Mouse (Mus musculus) E14TG2a.4 (cell line): Measurements from ENCODE around the gene Mettl2.

Source experiments
- H3K27me3 ChIP-seq: 2 replicates; pipeline ENCODE4 v1.6.1; 2014; ENCODE audit warnings: low read length, control low read depth; ENCODE audit not compliant: insufficient read depth
- H3K36me3 ChIP-seq: 2 replicates; pipeline ENCODE4 v1.6.1; 2014; ENCODE audit warnings: low read length, control low read depth; ENCODE audit not compliant: insufficient read depth
- H3K4me1 ChIP-seq: replicated peaks from 2 replicates; pipeline ENCODE4 v1.6.1; 2014; ENCODE audit warnings: low read depth, low read length, control low read depth
- H3K4me3 ChIP-seq: replicated peaks from 2 replicates; pipeline ENCODE4 v1.5.1; 2014; ENCODE audit warnings: mild to moderate bottlenecking, low read length
- H3K9me3 ChIP-seq: 2 replicates; pipeline ENCODE4 v1.6.1; 2014; ENCODE audit warnings: low read length, control low read depth
- CTCF ChIP-seq: conservative IDR thresholded peaks from 2 replicates; pipeline ENCODE4 v1.5.1; 2014; ENCODE audit warnings: low read length
- NANOG ChIP-seq: IDR thresholded peaks from 2 replicates; pipeline ENCODE4 v1.6.1; 2014; ENCODE audit warnings: borderline replicate concordance, low read length, mixed read lengths
- POU5F1 ChIP-seq: IDR thresholded peaks from 2 replicates; pipeline ENCODE4 v1.6.1; 2014; ENCODE audit warnings: low read length, borderline replicate concordance

Mettl2 gene

DNA sequence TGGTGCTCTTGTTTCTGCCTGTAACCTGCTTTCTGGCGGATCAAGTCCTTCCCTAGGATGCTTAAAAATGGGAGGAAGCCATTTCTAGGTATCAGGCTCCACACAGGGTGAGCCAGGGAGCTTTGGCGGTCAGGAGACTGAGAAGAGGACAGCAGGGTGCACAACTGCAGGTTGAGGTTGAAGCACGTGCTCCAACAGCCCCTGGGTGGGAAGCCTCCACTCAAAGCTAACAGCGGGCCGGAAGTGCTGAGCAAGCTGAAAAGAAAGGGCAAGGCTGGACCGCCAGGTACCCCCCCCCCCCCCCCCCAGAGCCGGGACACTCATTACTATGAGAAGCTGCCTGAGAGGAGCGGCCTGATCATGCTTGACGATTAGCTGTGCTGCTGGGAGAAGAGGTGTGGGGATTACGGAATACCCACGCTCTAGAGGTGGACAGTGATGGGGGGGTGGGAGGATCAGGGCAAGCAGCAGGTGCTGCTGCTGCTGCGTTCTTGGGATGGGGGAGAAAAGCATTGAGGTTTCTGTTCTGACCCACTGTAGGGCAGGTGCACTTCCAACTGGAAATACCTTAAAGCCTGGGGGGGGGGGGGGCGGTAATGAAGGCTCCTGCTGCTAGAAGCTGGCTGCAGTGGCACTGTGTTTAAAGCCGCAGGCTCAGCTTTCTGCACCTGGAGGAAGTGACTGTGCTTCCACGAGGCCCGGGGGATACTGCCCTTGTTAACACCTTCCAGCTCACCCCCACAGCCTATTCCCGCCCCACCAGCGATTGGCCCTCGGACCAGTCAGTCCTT, 25.2 kb downstream of the Mettl2 start:
- H3K36me3 ChIP-seq: no peaks in the 10 kb centered on the region
- no peaks in the 10 kb centered on the region for H3K9me3 ChIP-seq
- H3K4me1 ChIP-seq: peaks cover 66% of the 10 kb centered on the region
- no peak for TF ChIP-seq CTCF
- no peak for TF ChIP-seq NANOG
- no peak for TF ChIP-seq POU5F1
- peak overlapping the region; percentile 3; the same call in 1 of the 2 replicates for H3K4me3 ChIP-seq
- H3K27me3 ChIP-seq: 0 out of 2 replicates have a peak, but pooled peaks cover 3% of the 10 kb centered on the region

DNA sequence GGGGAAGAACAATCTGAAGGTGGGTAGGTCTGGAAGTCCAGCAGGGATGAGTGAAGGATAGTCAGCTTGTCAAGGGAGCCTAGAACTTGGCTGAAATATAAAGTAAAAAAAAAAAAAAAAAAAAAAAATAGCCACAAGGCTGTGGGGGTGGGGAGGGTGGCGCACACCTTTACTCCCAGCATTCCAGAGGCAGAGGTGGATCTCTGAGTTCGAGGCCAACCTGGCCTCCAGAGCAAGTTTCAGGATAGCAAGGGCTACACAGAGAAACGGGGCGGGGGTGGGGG, 25.7 kb downstream of the Mettl2 start:
- Histone ChIP-seq H3K4me1 (peaks cover 71% of the 10 kb centered on the region), H3K9me3 (no peaks in the 10 kb centered on the region), H3K4me3 (0 out of 2 replicates have a peak overlapping the region, but pooled peaks have one; percentile 3), H3K36me3 (no peaks in the 10 kb centered on the region), H3K27me3 (0 out of 2 replicates have a peak, but pooled peaks cover 3% of the 10 kb centered on the region)
- TF ChIP-seq NANOG: no peak
- no peak for TF ChIP-seq CTCF
- no peak for TF ChIP-seq POU5F1

DNA sequence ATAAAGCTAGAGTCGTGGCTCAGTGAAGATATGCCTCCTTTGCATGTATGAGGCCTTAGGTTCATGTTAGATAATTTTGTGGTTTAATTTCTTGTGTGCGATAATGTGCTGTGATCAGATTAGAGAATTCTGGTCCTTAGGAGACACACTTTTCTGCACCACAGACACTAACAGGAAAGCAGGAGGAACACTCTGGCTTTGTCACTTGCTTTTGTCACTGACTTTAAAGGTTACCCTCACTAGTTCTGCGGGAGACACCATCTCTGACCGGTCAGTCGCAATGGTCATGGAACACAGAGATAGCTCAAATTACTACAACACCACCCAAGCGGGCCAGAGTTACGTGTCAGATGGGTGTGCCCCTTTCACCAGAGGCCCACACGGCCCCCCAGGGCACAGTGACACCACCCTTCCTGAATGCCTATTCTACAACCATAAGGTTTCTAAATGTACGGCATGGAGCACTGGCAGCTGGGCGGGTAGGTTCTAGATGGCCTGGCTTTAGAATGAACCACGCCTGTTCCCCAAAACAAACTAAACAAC, 26.2 kb downstream of the Mettl2 start:
- Histone ChIP-seq H3K4me3 (peak overlapping the region; percentile 26; the same call in 1 of the 2 replicates), H3K36me3 (no peaks in the 10 kb centered on the region), H3K9me3 (no peaks in the 10 kb centered on the region), H3K27me3 (0 out of 2 replicates have a peak, but pooled peaks cover 3% of the 10 kb centered on the region), H3K4me1 (peaks cover 76% of the 10 kb centered on the region)
- TF ChIP-seq CTCF (no peak), NANOG (no peak), POU5F1 (no peak)

DNA sequence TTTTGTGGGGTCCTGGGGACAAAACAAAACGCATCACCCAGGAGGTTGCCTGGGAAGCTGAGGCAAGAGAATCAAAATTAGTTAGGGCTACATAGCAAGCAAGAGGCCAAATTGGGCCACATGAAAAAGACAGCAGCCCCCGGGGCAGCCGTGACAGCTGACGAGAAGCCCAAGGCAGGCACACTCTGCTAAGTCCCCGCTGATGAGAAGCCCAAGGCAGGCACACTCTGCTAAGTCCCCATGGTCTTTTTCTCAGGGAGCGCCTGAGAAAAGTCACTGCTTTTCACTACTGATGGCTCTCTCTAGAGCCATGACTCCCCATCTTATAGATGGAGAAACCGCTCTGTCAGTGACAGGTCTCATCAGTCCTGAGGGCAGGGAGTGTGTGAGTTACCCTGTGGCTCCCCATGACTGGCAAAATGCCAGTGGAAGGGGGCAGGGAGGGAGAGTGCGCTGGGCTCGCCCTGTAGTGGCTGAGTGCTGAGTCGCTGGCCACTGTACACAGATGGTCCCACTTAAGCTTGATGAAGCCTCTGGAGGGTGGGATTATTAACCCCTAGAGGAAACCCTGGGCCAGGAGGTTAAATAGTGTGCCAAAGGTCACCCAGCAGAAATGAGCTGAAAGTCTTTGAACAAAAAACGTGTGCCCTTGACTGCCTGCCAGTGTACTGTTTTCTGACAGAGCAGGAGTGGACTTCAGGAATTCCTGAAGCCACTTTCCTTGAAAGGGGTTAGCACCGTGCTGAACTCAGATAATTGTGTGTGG, 27.0 kb downstream of the Mettl2 start:
- H3K36me3 ChIP-seq: no peaks in the 10 kb centered on the region
- peaks cover 84% of the 10 kb centered on the region for H3K4me1 ChIP-seq
- TF ChIP-seq POU5F1 (no peak), CTCF (no peak), NANOG (no peak)
- no peaks in the 10 kb centered on the region for H3K9me3 ChIP-seq
- H3K4me3 ChIP-seq: no peak overlapping the region; the same call in 1 of the 2 replicates
- 0 out of 2 replicates have a peak, but pooled peaks cover 3% of the 10 kb centered on the region for H3K27me3 ChIP-seq

DNA sequence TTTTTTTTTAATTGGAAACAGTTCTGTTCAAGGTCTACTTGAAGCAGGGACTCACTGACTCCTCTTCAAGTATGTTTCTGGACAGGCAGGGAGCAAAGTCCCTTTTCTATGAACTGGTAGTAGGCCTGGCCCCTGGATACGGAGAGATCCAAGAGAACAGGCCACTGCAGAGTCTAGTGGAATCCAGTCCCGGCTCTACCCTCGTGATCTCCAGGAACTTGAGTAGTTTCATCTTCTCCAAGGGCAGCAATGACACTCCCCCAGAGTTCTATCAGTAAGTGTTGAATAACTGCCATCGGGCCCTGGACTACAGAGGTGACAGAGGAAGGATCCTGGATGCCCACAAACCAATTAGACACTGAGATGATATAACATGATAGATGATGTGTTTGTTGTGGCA, 29.7 kb downstream of the Mettl2 start:
- Histone ChIP-seq H3K9me3 (no peaks in the 10 kb centered on the region), H3K4me3 (no peak overlapping the region), H3K36me3 (no peaks in the 10 kb centered on the region), H3K4me1 (peaks cover 91% of the 10 kb centered on the region), H3K27me3 (0 out of 2 replicates have a peak, but pooled peaks cover 3% of the 10 kb centered on the region)
- TF ChIP-seq NANOG (no peak), CTCF (no peak), POU5F1 (no peak)

DNA sequence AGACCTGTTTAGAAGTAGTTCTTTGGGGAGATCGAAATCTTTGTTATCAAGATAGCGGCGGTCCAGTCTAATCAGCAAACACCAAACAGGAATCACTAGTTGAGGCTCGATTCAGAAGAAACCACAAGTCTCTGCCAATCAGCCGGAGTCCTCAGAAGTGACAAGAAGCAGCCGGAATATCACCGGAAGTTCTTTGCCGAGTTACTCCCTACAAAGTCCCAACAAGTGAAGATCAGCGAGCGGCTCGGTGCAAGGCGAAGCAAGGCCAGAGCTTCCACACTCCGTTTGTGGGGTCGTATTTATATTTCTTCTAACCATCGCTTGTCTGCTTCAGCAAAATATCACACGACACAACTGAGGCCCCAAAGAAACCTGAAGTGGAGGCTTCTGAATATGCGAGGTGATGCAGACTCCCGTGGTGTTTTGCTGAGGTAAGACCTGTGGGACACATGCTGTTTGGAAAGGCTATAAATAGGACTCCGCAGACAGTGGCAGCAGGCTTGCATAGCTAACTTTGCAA, 30.6 kb downstream of the Mettl2 start:
- peak overlapping the region; percentile 65 for H3K4me3 ChIP-seq
- TF ChIP-seq POU5F1 (no peak), NANOG (no peak)

DNA sequence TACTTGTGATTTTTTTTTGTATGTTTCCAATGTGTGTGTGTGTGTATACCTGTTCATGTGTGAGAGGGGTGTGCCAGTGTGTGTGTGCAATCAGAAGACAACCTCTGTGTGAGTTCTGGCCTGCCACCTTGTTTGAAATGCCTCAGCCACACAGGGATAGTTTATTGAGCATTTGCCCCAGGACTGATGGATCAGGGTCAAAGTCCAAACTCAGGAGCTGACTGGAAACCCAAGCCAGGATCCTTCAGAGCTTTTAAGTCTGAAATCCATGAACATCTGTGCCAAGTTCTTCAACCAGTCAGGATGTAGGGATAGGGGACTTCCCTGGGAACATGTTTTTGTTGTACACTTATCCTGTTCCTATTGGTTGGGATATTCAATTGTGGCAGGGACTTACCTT, 31.8 kb downstream of the Mettl2 start:
- H3K4me3 ChIP-seq: no peak overlapping the region
- H3K36me3 ChIP-seq: no peaks in the 10 kb centered on the region
- H3K9me3 ChIP-seq: no peaks in the 10 kb centered on the region
- TF ChIP-seq POU5F1 (no peak), CTCF (no peak), NANOG (no peak)
- 0 out of 2 replicates have a peak, but pooled peaks cover 3% of the 10 kb centered on the region for H3K27me3 ChIP-seq
- H3K4me1 ChIP-seq: peaks cover 91% of the 10 kb centered on the region

More for the DNA sequence above, 30.6 kb downstream of the Mettl2 start:
- 0 out of 2 replicates have a peak, but pooled peaks cover 3% of the 10 kb centered on the region for H3K27me3 ChIP-seq
- no peaks in the 10 kb centered on the region for H3K9me3 ChIP-seq
- H3K36me3 ChIP-seq: no peaks in the 10 kb centered on the region
- peaks cover 91% of the 10 kb centered on the region for H3K4me1 ChIP-seq
